In the genomic region with DNA sequence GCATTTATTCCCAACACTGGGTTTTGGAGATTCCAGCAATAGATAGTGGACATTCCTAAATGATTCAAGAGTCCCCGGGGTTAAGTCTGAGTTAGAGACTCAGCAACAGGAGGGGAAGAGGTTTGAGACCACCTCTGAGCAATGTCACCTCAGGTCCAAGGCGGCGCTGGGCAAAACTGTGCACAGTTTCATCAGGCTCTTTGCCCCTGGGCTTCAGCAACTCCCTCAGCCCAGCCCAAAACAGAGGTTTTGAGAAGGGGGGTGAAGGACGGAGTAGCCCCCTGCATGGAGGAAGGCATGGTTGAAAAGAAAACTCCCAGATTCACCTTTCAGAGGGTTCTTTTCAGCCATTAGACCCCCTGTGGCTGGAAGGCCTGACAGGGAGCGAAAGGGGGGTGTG, we compare ENCODE assay signal across 7 mouse cellular contexts. TPM values are rescaled to one million over a fixed set of nuclear protein-coding genes. Genes with fewer than 3 reads are reported as not detected.
A peak's percentile ranks its signal among the peaks of the same experiment; 100 is the strongest.
DNase-seq lines count a peak whose midpoint lies in the region; ATAC-seq and TF ChIP-seq lines count a peak whose summit lies in the region.

No protein-coding gene starts in this region.

- no peaks in the 10 kb centered on the region for H3K9me3 ChIP-seq in lung, postnatal 0 days (ENCODE audit: low read length)
- H3K9me3 ChIP-seq in forebrain, embryonic 14.5 days (replicated peaks; ENCODE audit: control insufficient read depth, low read length) = no peaks in the 10 kb centered on the region
- no peaks in the 10 kb centered on the region for H3K9me3 ChIP-seq in limb, embryonic 14.5 days (ENCODE audit: control insufficient read depth, low read length)
- no peaks in the 10 kb centered on the region for H3K9me3 ChIP-seq in stomach, embryonic 15.5 days

- no peak for DNase-seq in lung, postnatal 0 days (ENCODE audit: low spot score)
- no peak for DNase-seq in lung, postnatal 4 days
- DNase-seq in forebrain, embryonic 14.5 days (ENCODE audit: low spot score) = no peak
- no peak for DNase-seq in limb, embryonic 14.5 days (ENCODE audit: low spot score)
- no peak for DNase-seq in gastrocnemius, postnatal 4 days (ENCODE audit: low spot score in 2 of 2)
- DNase-seq in layer of hippocampus, adult 18-20 months (ENCODE audit: low spot score in 2 of 2) = no peak

- H3K36me3 ChIP-seq in lung, postnatal 0 days (ENCODE audit: insufficient read depth, low read length) = peaks cover 26% of the 10 kb centered on the region; the same call in 1 of the 2 replicates
- peaks cover 67% of the 10 kb centered on the region for H3K36me3 ChIP-seq in forebrain, embryonic 14.5 days (ENCODE audit: control insufficient read depth, insufficient read depth, low read length)
- peaks cover 71% of the 10 kb centered on the region for H3K36me3 ChIP-seq in limb, embryonic 14.5 days (ENCODE audit: control insufficient read depth, insufficient read depth, low read length)
- peaks cover 42% of the 10 kb centered on the region for H3K36me3 ChIP-seq in stomach, embryonic 15.5 days

- peaks cover 12% of the 10 kb centered on the region; the same call in 1 of the 2 replicates for H3K4me1 ChIP-seq in lung, postnatal 0 days (ENCODE audit: insufficient read depth, low read depth, low read length)
- peaks cover 11% of the 10 kb centered on the region for H3K4me1 ChIP-seq in forebrain, embryonic 14.5 days (ENCODE audit: control insufficient read depth, insufficient read depth, low read length)
- peaks cover 8% of the 10 kb centered on the region for H3K4me1 ChIP-seq in limb, embryonic 14.5 days (ENCODE audit: control insufficient read depth, insufficient read depth, low read length)
- peaks cover 12% of the 10 kb centered on the region for H3K4me1 ChIP-seq in stomach, embryonic 15.5 days

- ATAC-seq in lung, postnatal 0 days = no peak
- no peak for ATAC-seq in forebrain, embryonic 14.5 days
- no peak for ATAC-seq in limb, embryonic 14.5 days (ENCODE audit: low FRiP score, low read depth)
- ATAC-seq in stomach, embryonic 15.5 days (ENCODE audit: insufficient read depth, low FRiP score, low read depth) = no peak

- no peak for TF ChIP-seq EP300 in lung, postnatal 0 days (IDR thresholded peaks at IDR 0.05)

- H3K27me3 ChIP-seq in lung, postnatal 0 days (replicated peaks; ENCODE audit: insufficient read depth, low read length) = no peaks in the 10 kb centered on the region
- H3K27me3 ChIP-seq in forebrain, embryonic 14.5 days (replicated peaks; ENCODE audit: control insufficient read depth, insufficient read depth, low read length) = no peaks in the 10 kb centered on the region
- H3K27me3 ChIP-seq in limb, embryonic 14.5 days (ENCODE audit: control insufficient read depth, insufficient read depth, low read length) = no peaks in the 10 kb centered on the region
- H3K27me3 ChIP-seq in stomach, embryonic 15.5 days (replicated peaks) = no peaks in the 10 kb centered on the region

- 63% methylated on average over 5 of the region's 5 CpGs for WGBS in lung, postnatal 0 days
- WGBS in forebrain, embryonic 14.5 days = 55% methylated on average over 5 of the region's 5 CpGs
- WGBS in limb, embryonic 14.5 days = 67% methylated on average over 5 of the region's 5 CpGs
- 59% methylated on average over 5 of the region's 5 CpGs for WGBS in stomach, embryonic 15.5 days

- no peak overlapping the region for H3K4me3 ChIP-seq in lung, postnatal 0 days (ENCODE audit: low read depth, low read length)
- H3K4me3 ChIP-seq in forebrain, embryonic 14.5 days (ENCODE audit: low read depth, low read length) = peak overlapping the region; percentile 58
- peak overlapping the region; percentile 55 for H3K4me3 ChIP-seq in limb, embryonic 14.5 days (replicated peaks; ENCODE audit: low read length)
- peak overlapping the region; percentile 72 for H3K4me3 ChIP-seq in stomach, embryonic 15.5 days (replicated peaks)

- no peak for TF ChIP-seq POLR2A in limb, embryonic 14.5 days (IDR thresholded peaks at IDR 0.05; ENCODE audit: borderline replicate concordance, extremely low read depth, insufficient read depth, insufficient read length)

- H3K4me2 ChIP-seq in lung, postnatal 0 days (replicated peaks; ENCODE audit: low read depth, low read length) = peak overlapping the region; percentile 80; the same call in 1 of the 2 replicates
- H3K4me2 ChIP-seq in forebrain, embryonic 14.5 days (ENCODE audit: low read length) = peak overlapping the region; percentile 83
- H3K4me2 ChIP-seq in limb, embryonic 14.5 days (replicated peaks; ENCODE audit: low read depth, low read length, severe bottlenecking) = peak overlapping the region; percentile 76
- peak overlapping the region; percentile 81 for H3K4me2 ChIP-seq in stomach, embryonic 15.5 days

- H3K9ac ChIP-seq in lung, postnatal 0 days (replicated peaks; ENCODE audit: low read depth) = 0 out of 2 replicates have a peak overlapping the region, but pooled peaks have one; percentile 50
- peak overlapping the region; percentile 73; the same call in 1 of the 2 replicates for H3K9ac ChIP-seq in forebrain, embryonic 14.5 days (ENCODE audit: low read length)
- peak overlapping the region; percentile 63 for H3K9ac ChIP-seq in limb, embryonic 14.5 days (ENCODE audit: low read depth, low read length, severe bottlenecking)
- H3K9ac ChIP-seq in stomach, embryonic 15.5 days = peak overlapping the region; percentile 10; the same call in 1 of the 2 replicates

- no peak for TF ChIP-seq CTCF in lung, postnatal 0 days (IDR thresholded peaks at IDR 0.05)

- no peak overlapping the region for H3K27ac ChIP-seq in lung, postnatal 0 days (ENCODE audit: low read length)
- no peak overlapping the region for H3K27ac ChIP-seq in forebrain, embryonic 14.5 days (ENCODE audit: low read depth, low read length)
- no peak overlapping the region for H3K27ac ChIP-seq in limb, embryonic 14.5 days (replicated peaks; ENCODE audit: low read depth, low read length)
- H3K27ac ChIP-seq in stomach, embryonic 15.5 days = no peak overlapping the region

RNA-seq across cellular contexts. Expression of a gene that starts 1.3 kb away (rescaled TPM):
- polyA plus RNA-seq in lung, postnatal 0 days (2015; fragmentation: Nextera tagmentation; extraction: Ambion mirVana) = 28.4 and 30.6 TPM in 2 replicates
- 41.4 and 46.0 TPM in 2 replicates for polyA plus RNA-seq in forebrain, embryonic 14.5 days (2014; fragmentation: Nextera tagmentation; extraction: Ambion mirVana)
- polyA plus RNA-seq in limb, embryonic 14.5 days (2012; rRNA removed) = 133 and 152 TPM in 2 replicates
- polyA plus RNA-seq in limb, embryonic 14.5 days (2014; fragmentation: Nextera tagmentation; extraction: Ambion mirVana) = 55.7 and 67.2 TPM in 2 replicates
- polyA plus RNA-seq in stomach, embryonic 15.5 days (2015; fragmentation: Nextera tagmentation; extraction: Ambion mirVana) = 46.5 and 51.8 TPM in 2 replicates
- 10 to 100 TPM; 22.6 to 25.8 TPM for total RNA-seq in gastrocnemius, postnatal 4 days (2021)
- 10 to 100 TPM; 23.2 to 25.3 TPM for total RNA-seq in layer of hippocampus, adult 18-20 months (2021)

RNA-seq across cellular contexts. Expression of a gene that starts 8.1 kb away (rescaled TPM):
- 38.3 and 40.9 TPM in 2 replicates for polyA plus RNA-seq in lung, postnatal 0 days (2015; fragmentation: Nextera tagmentation; extraction: Ambion mirVana)
- polyA plus RNA-seq in forebrain, embryonic 14.5 days (2014; fragmentation: Nextera tagmentation; extraction: Ambion mirVana) = 89.9 and 104 TPM in 2 replicates
- 104 and 128 TPM in 2 replicates for polyA plus RNA-seq in limb, embryonic 14.5 days (2012; rRNA removed)
- 81.2 and 96.0 TPM in 2 replicates for polyA plus RNA-seq in limb, embryonic 14.5 days (2014; fragmentation: Nextera tagmentation; extraction: Ambion mirVana)
- polyA plus RNA-seq in stomach, embryonic 15.5 days (2015; fragmentation: Nextera tagmentation; extraction: Ambion mirVana) = 67.8 and 69.8 TPM in 2 replicates
- total RNA-seq in gastrocnemius, postnatal 4 days (2021) = 10 to 100 TPM; 22.2 to 22.3 TPM
- 10 to 100 TPM; 60.9 to 61.3 TPM for total RNA-seq in layer of hippocampus, adult 18-20 months (2021)

RNA-seq across cellular contexts. Expression of a gene that starts 9.6 kb away (rescaled TPM):
- 68.4 and 77.0 TPM in 2 replicates for polyA plus RNA-seq in lung, postnatal 0 days (2015; fragmentation: Nextera tagmentation; extraction: Ambion mirVana)
- 74.9 and 94.2 TPM in 2 replicates for polyA plus RNA-seq in forebrain, embryonic 14.5 days (2014; fragmentation: Nextera tagmentation; extraction: Ambion mirVana)
- 87.2 and 111 TPM in 2 replicates for polyA plus RNA-seq in limb, embryonic 14.5 days (2012; rRNA removed)
- 68.7 and 72.5 TPM in 2 replicates for polyA plus RNA-seq in limb, embryonic 14.5 days (2014; fragmentation: Nextera tagmentation; extraction: Ambion mirVana)
- 66.4 and 67.4 TPM in 2 replicates for polyA plus RNA-seq in stomach, embryonic 15.5 days (2015; fragmentation: Nextera tagmentation; extraction: Ambion mirVana)
- total RNA-seq in gastrocnemius, postnatal 4 days (2021) = 10 to 100 TPM; 18.5 to 19.5 TPM
- 10 to 100 TPM; 71.0 to 71.4 TPM for total RNA-seq in layer of hippocampus, adult 18-20 months (2021)

RNA-seq across cellular contexts. Expression of a gene that starts 15.1 kb away (rescaled TPM):
- polyA plus RNA-seq in lung, postnatal 0 days (2015; fragmentation: Nextera tagmentation; extraction: Ambion mirVana) = 95.4 and 100 TPM in 2 replicates
- polyA plus RNA-seq in forebrain, embryonic 14.5 days (2014; fragmentation: Nextera tagmentation; extraction: Ambion mirVana) = 119 and 127 TPM in 2 replicates
- 46.5 and 60.9 TPM in 2 replicates for polyA plus RNA-seq in limb, embryonic 14.5 days (2012; rRNA removed)
- 133 and 135 TPM in 2 replicates for polyA plus RNA-seq in limb, embryonic 14.5 days (2014; fragmentation: Nextera tagmentation; extraction: Ambion mirVana)
- 94.9 and 115 TPM in 2 replicates for polyA plus RNA-seq in stomach, embryonic 15.5 days (2015; fragmentation: Nextera tagmentation; extraction: Ambion mirVana)
- 10 to 100 TPM; 88.1 to 89.8 TPM for total RNA-seq in gastrocnemius, postnatal 4 days (2021)
- total RNA-seq in layer of hippocampus, adult 18-20 months (2021) = 100 to 1,000 TPM in 1 of 2 experiments, 10 to 100 TPM in 1; 99.7 to 108 TPM

RNA-seq across cellular contexts. Expression of a gene that starts 28.5 kb away (rescaled TPM):
- 172 and 188 TPM in 2 replicates for polyA plus RNA-seq in lung, postnatal 0 days (2015; fragmentation: Nextera tagmentation; extraction: Ambion mirVana)
- 244 and 260 TPM in 2 replicates for polyA plus RNA-seq in forebrain, embryonic 14.5 days (2014; fragmentation: Nextera tagmentation; extraction: Ambion mirVana)
- 148 and 151 TPM in 2 replicates for polyA plus RNA-seq in limb, embryonic 14.5 days (2012; rRNA removed)
- polyA plus RNA-seq in limb, embryonic 14.5 days (2014; fragmentation: Nextera tagmentation; extraction: Ambion mirVana) = 216 and 234 TPM in 2 replicates
- 238 and 270 TPM in 2 replicates for polyA plus RNA-seq in stomach, embryonic 15.5 days (2015; fragmentation: Nextera tagmentation; extraction: Ambion mirVana)
- 100 to 1,000 TPM; 471 to 503 TPM for total RNA-seq in gastrocnemius, postnatal 4 days (2021)
- 100 to 1,000 TPM; 270 to 277 TPM for total RNA-seq in layer of hippocampus, adult 18-20 months (2021)

Comparison
In these comparisons a context has a peak if more than half of its experiments do, and no peak if none do; other contexts are left out.
1. H3K9ac ChIP-seq: peak in every context shown above with its lines; median percentile 73 in forebrain, embryonic 14.5 days; 63 in limb, embryonic 14.5 days; 50 in lung, postnatal 0 days; 10 in stomach, embryonic 15.5 days.